Mouse (Mus musculus): ENCODE measurements around the gene Erfe.

DNA sequence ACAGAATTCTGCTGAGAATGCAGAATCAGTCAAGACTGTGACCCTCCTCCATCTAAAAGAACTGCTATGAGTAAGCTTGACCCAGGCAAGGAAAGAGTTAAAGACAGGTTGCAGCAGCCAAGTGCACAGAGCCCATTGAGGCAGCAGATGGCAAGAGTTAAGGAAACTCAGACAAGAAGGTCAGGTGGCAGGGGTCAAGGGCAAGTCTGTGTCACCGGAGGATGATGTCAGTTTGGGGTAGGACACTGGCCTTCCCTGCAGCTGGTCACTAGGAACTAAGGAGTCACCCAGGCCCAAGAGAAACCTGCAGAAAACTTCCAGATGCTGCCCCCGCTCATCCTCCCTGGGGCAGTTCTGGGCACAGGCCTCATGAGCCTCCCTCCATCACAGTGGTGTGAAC, 41.6 kb upstream of the Erfe start:
- TF ChIP-seq CTCF (IDR thresholded peaks at IDR 0.05; ENCODE audit: control insufficient read depth, insufficient read depth, insufficient read length) (no peak), MAX (IDR thresholded peaks at IDR 0.05) (no peak), CEBPB (IDR thresholded peaks at IDR 0.05; ENCODE audit: low read depth) (no peak), USF1 (IDR thresholded peaks at IDR 0.05; ENCODE audit: low read depth) (no peak), MYOD1 (IDR thresholded peaks at IDR 0.05; ENCODE audit: control insufficient read depth, insufficient read length, low read depth) (no peak), FOSL1 (IDR thresholded peaks at IDR 0.05; ENCODE audit: insufficient read depth, low read length, poor library complexity, severe bottlenecking) (no peak)
